Mouse (Mus musculus): ENCODE measurements around the gene Cyb5b. TPM values are rescaled to one million over a fixed set of nuclear protein-coding genes. Genes with fewer than 3 reads are reported as not detected.

Gene Cyb5b
- total RNA-seq, 2 experiments from 2014 or later: 98.3 to 99.8 TPM

- intact Hi-C loops (cut with DNase I): no loop called here
- DNase-seq: no peak
These were observed 68.6 kb downstream of the Cyb5b start for GRCm38 (mm10) chr8:107219078-107219477.

GRCm38 (mm10) chr8:107221924-107222851, 71.7 kb downstream of the Cyb5b start:
- no peak for DNase-seq
- intact Hi-C loops (cut with DNase I): no loop called here

- DNase-seq: peak; percentile 63
- intact Hi-C loops (cut with DNase I): no loop called here
These were observed 75.7 kb downstream of the Cyb5b start for GRCm38 (mm10) chr8:107226183-107226582.

DNA sequence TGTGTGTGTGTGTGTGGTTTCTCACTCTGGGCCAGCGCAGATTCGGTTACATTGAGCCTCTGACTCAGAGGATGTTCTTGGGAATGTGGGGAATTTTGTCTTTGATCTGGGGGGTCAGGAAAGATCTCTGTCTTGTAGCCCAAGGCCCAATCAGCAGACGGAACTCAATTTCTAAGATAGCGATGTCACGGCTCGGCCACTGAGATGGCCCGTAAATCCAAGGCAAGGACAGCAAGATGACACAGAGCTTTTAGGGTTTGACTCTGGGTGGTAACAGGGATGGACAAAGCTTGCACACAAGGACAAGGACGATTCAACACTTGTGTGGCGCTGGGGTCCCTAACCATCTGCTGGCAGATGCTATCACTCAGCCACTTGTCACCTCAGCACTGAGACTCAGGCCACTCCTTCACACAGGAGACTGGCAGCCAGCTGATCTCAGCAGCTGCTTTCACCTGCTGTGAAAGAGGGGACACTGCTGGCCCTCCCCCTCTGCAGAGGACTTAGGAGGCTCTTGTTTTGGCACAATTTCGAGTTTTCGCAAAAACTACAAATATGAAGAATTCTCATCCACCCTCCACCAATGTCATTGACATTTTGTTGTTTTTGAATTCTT, 76.7 kb downstream of the Cyb5b start:
- DNase-seq: no peak
- intact Hi-C loops (cut with DNase I): no loop called here

- intact Hi-C loops (cut with DNase I): no loop called here
- DNase-seq: no peak
These were observed 82.8 kb downstream of the Cyb5b start for GRCm38 (mm10) chr8:107233251-107233650.

DNA sequence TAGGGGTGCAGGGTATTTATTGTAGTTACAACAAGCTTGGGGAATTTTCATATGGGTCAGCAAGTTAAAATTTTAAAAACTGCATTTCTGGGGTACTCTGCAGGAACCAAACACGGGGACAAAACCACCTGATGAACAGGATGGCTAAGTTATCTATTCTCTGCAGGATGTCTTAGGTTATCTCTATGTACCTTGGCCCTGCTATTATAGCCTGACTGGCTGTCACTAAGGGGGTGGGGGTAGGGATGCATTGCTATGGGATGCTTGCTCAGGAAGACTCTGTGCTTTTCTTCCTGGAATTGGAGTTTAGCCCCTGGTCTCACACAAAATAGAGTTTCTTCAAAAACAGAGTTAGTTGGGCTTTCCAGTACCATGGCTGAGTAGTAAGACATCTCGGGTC, 83.3 kb downstream of the Cyb5b start:
- intact Hi-C loops (cut with DNase I): no loop called here
- no peak for DNase-seq

Other genes starting within 250 kb of the Cyb5b start
- 1 to 10 TPM; 6.3 to 6.5 TPM for gene Sntb2, start 214.9 kb upstream of the Cyb5b start, total RNA-seq (2021)
- 100 to 1,000 TPM; 137 to 143 TPM for gene Vps4a, start 119.4 kb upstream of the Cyb5b start, total RNA-seq (2021)
- gene Pdf, start 102.0 kb upstream of the Cyb5b start, total RNA-seq (2021): 10 to 100 TPM; 22.5 to 23.2 TPM
- 10 to 100 TPM; 21.3 to 22.8 TPM for gene Cog8, start 94.0 kb upstream of the Cyb5b start, total RNA-seq (2021)
- gene Nip7, start 93.8 kb upstream of the Cyb5b start, total RNA-seq (2021): 10 to 100 TPM; 52.1 to 64.6 TPM
- gene Tmed6, start 85.0 kb upstream of the Cyb5b start, total RNA-seq (2021): not detected
- 10 to 100 TPM; 43.9 to 47.2 TPM for gene Terf2, start 54.1 kb upstream of the Cyb5b start, total RNA-seq (2021)
- 10 to 100 TPM; 38.6 to 40.6 TPM for gene Nfat5, start 142.8 kb downstream of the Cyb5b start, total RNA-seq (2021)

All from left cerebral cortex, postnatal 4 days (tissue).